Mouse (Mus musculus) neural tube, embryonic 11.5 days (tissue): ENCODE results near the gene Hdac7. TPM values are rescaled to one million over a fixed set of nuclear protein-coding genes. Genes with fewer than 3 reads are reported as not detected.

Experiments used
- ATAC-seq: fragments of 200-750 bp; cut with Nextera tagmentation; 2 replicates; pipeline ENCODE4 v1.8.0; 2017; ENCODE audit warnings: moderate number of reproducible peaks, mild to moderate bottlenecking, moderate TSS enrichment, moderate library complexity; ENCODE audit not compliant: insufficient read depth, low FRiP score, low TSS enrichment
- DNase-seq: peaks from one replicate; pipeline ENCODE4 v3.0.0-alpha.2; 2015; ENCODE audit warnings: low spot score
- H3K27ac ChIP-seq: fragments of 300-500 bp; sonication (generic); 2 replicates; pipeline ENCODE4 v1.5.1; 2014; ENCODE audit warnings: low read depth, mild to moderate bottlenecking, low read length
- H3K27me3 ChIP-seq: fragments of 300-500 bp; sonication (generic); 2 replicates; pipeline ENCODE4 v1.6.1; 2014; ENCODE audit warnings: mild to moderate bottlenecking, low read length, mixed read lengths; ENCODE audit not compliant: control insufficient read depth, insufficient read depth
- H3K36me3 ChIP-seq: fragments of 300-500 bp; sonication (generic); 2 replicates; pipeline ENCODE4 v1.6.1; 2014; ENCODE audit warnings: mild to moderate bottlenecking, low read length, moderate library complexity, mixed read lengths; ENCODE audit not compliant: control insufficient read depth, insufficient read depth
- H3K4me1 ChIP-seq: fragments of 300-500 bp; sonication (generic); 2 replicates; pipeline ENCODE4 v1.6.1; 2014; ENCODE audit warnings: low read length, mixed read lengths; ENCODE audit not compliant: control insufficient read depth, insufficient read depth
- H3K4me2 ChIP-seq: fragments of 300-500 bp; sonication (generic); 2 replicates; pipeline ENCODE4 v1.6.1; 2014; ENCODE audit warnings: low read depth, mild to moderate bottlenecking, moderate library complexity
- H3K4me3 ChIP-seq: fragments of 300-500 bp; sonication (generic); 2 replicates; pipeline ENCODE4 v1.5.1; 2014; ENCODE audit warnings: low read depth, low read length
- H3K9ac ChIP-seq: fragments of 300-500 bp; sonication (generic); 2 replicates; pipeline ENCODE4 v1.6.1; 2014; ENCODE audit warnings: mild to moderate bottlenecking, low read length
- H3K9me3 ChIP-seq: fragments of 300-500 bp; sonication (generic); 2 replicates; pipeline ENCODE4 v1.6.1; 2016; ENCODE audit warnings: low read length; ENCODE audit not compliant: control insufficient read depth
- WGBS: fragments of 180-500 bp; shearing (Covaris S2); extraction: QIAGEN DNeasy Blood & Tissue Kit; methylation state at CpG from one replicate; pipeline ENCODE4 v1.1.7; 2014; 5-methylcytosine and 5-hydroxymethylcytosine counted together
- polyA plus RNA-seq: library from polyadenylated mRNA; unstranded; fragments of >200 nt; fragmentation: Nextera tagmentation; extraction: Ambion mirVana; gene quantifications from 2 replicates; pipeline ENCODE4 v1.2.1, GENCODE M21; 2014

Gene Hdac7
- polyA plus RNA-seq, 1 experiment from 2014 or later, result 21.0 TPM

- Histone ChIP-seq H3K36me3 (no peaks in the 10 kb centered on the region), H3K4me2 (no peak overlapping the region), H3K27ac (no peak overlapping the region), H3K9me3 (no peaks in the 10 kb centered on the region), H3K4me1 (peaks cover 27% of the 10 kb centered on the region), H3K4me3 (no peak overlapping the region), H3K27me3 (peaks cover 10% of the 10 kb centered on the region; the same call in 1 of the 2 replicates), H3K9ac (no peak overlapping the region)
- DNase-seq, result no peak
- WGBS, result 65% methylated on average over 9 of the region's 9 CpGs
- ATAC-seq, result no peak
These were observed 80.8 kb downstream of the Hdac7 start for GRCm38 (mm10) chr15:97763256-97764049.

- Histone ChIP-seq H3K4me1 (peaks cover 24% of the 10 kb centered on the region), H3K4me3 (no peak overlapping the region), H3K9ac (no peak overlapping the region), H3K4me2 (no peak overlapping the region), H3K9me3 (no peaks in the 10 kb centered on the region), H3K27ac (no peak overlapping the region), H3K36me3 (no peaks in the 10 kb centered on the region), H3K27me3 (peaks cover 10% of the 10 kb centered on the region; the same call in 1 of the 2 replicates)
- DNase-seq (no peak), ATAC-seq (no peak)
- WGBS, result 67% methylated on average over 9 of the region's 9 CpGs
These were observed 81.6 kb downstream of the Hdac7 start for GRCm38 (mm10) chr15:97762733-97763132.

GRCm38 (mm10) chr15:97761438-97761837 is 82.9 kb downstream of the Hdac7 start:
- no peaks in the 10 kb centered on the region for H3K36me3 ChIP-seq
- no peak overlapping the region for H3K4me3 ChIP-seq
- H3K4me2 ChIP-seq, result no peak overlapping the region
- peaks cover 12% of the 10 kb centered on the region for H3K4me1 ChIP-seq
- H3K27me3 ChIP-seq, result 0 out of 2 replicates have a peak, but pooled peaks cover 5% of the 10 kb centered on the region
- 46% methylated on average over 13 of the region's 13 CpGs for WGBS
- no peak overlapping the region for H3K9ac ChIP-seq
- no peak overlapping the region for H3K27ac ChIP-seq
- no peaks in the 10 kb centered on the region for H3K9me3 ChIP-seq
- no peak for ATAC-seq
- no peak for DNase-seq

- 69% methylated on average over 5 of the region's 5 CpGs for WGBS
- no peaks in the 10 kb centered on the region for H3K36me3 ChIP-seq
- no peak for DNase-seq
- H3K4me3 ChIP-seq, result no peak overlapping the region
- H3K27ac ChIP-seq, result no peak overlapping the region
- H3K9ac ChIP-seq, result no peak overlapping the region
- H3K4me2 ChIP-seq, result no peak overlapping the region
- ATAC-seq, result no peak
- no peaks in the 10 kb centered on the region for H3K9me3 ChIP-seq
- 0 out of 2 replicates have a peak, but pooled peaks cover 5% of the 10 kb centered on the region for H3K27me3 ChIP-seq
- peaks cover 8% of the 10 kb centered on the region; the same call in 1 of the 2 replicates for H3K4me1 ChIP-seq
These were observed 83.3 kb downstream of the Hdac7 start for GRCm38 (mm10) chr15:97760952-97761351.

GRCm38 (mm10) chr15:97760006-97760405 is 84.3 kb downstream of the Hdac7 start:
- peaks cover under 1% of the 10 kb centered on the region; the same call in 1 of the 2 replicates for H3K4me1 ChIP-seq
- H3K4me3 ChIP-seq, result no peak overlapping the region
- H3K4me2 ChIP-seq, result no peak overlapping the region
- DNase-seq (no peak), ATAC-seq (no peak)
- H3K9me3 ChIP-seq, result no peaks in the 10 kb centered on the region
- H3K27ac ChIP-seq, result no peak overlapping the region
- H3K36me3 ChIP-seq, result no peaks in the 10 kb centered on the region
- H3K27me3 ChIP-seq, result no peaks in the 10 kb centered on the region
- no peak overlapping the region for H3K9ac ChIP-seq
- 92% methylated on average over 9 of the region's 9 CpGs for WGBS

GRCm38 (mm10) chr15:97755361-97755760 is 88.9 kb downstream of the Hdac7 start:
- Histone ChIP-seq H3K4me3 (no peak overlapping the region), H3K9ac (no peak overlapping the region), H3K27me3 (no peaks in the 10 kb centered on the region), H3K9me3 (no peaks in the 10 kb centered on the region), H3K4me1 (peaks cover 7% of the 10 kb centered on the region), H3K27ac (no peak overlapping the region), H3K4me2 (no peak overlapping the region), H3K36me3 (no peaks in the 10 kb centered on the region)
- DNase-seq, result no peak
- no peak for ATAC-seq
- 52% methylated on average over 8 of the region's 8 CpGs for WGBS

GRCm38 (mm10) chr15:97754476-97754875 is 89.8 kb downstream of the Hdac7 start:
- Histone ChIP-seq H3K4me1 (peaks cover 8% of the 10 kb centered on the region), H3K4me3 (no peak overlapping the region), H3K36me3 (no peaks in the 10 kb centered on the region), H3K27ac (no peak overlapping the region), H3K4me2 (no peak overlapping the region), H3K27me3 (no peaks in the 10 kb centered on the region), H3K9me3 (no peaks in the 10 kb centered on the region), H3K9ac (no peak overlapping the region)
- DNase-seq (no peak), ATAC-seq (no peak)
- 56% methylated on average over 6 of the region's 6 CpGs for WGBS

- peaks cover 8% of the 10 kb centered on the region for H3K4me1 ChIP-seq
- no peak overlapping the region for H3K4me2 ChIP-seq
- DNase-seq, result no peak
- no peak overlapping the region for H3K9ac ChIP-seq
- no peaks in the 10 kb centered on the region for H3K36me3 ChIP-seq
- ATAC-seq, result no peak
- no peaks in the 10 kb centered on the region for H3K9me3 ChIP-seq
- H3K27ac ChIP-seq, result no peak overlapping the region
- H3K27me3 ChIP-seq, result no peaks in the 10 kb centered on the region
- 93% methylated on average over 5 of the region's 5 CpGs for WGBS
- no peak overlapping the region for H3K4me3 ChIP-seq
These were observed 91.8 kb downstream of the Hdac7 start for GRCm38 (mm10) chr15:97752491-97752890.

GRCm38 (mm10) chr15:97751676-97752075 is 92.6 kb downstream of the Hdac7 start:
- no peak for DNase-seq
- Histone ChIP-seq H3K27ac (no peak overlapping the region), H3K9ac (no peak overlapping the region), H3K27me3 (no peaks in the 10 kb centered on the region), H3K36me3 (no peaks in the 10 kb centered on the region), H3K4me3 (no peak overlapping the region), H3K4me2 (no peak overlapping the region), H3K9me3 (no peaks in the 10 kb centered on the region), H3K4me1 (peaks cover 8% of the 10 kb centered on the region)
- no peak for ATAC-seq
- 96% methylated on average over 2 of the region's 2 CpGs for WGBS
